Mouse (Mus musculus) neural tube, embryonic 12.5 days (tissue): ENCODE measurements around the gene Plagl1. TPM values are rescaled to one million over a fixed set of nuclear protein-coding genes. Genes with fewer than 3 reads are reported as not detected.
A peak's percentile ranks its signal among the peaks of the same experiment; 100 is the strongest.

ENCODE experiments used
- ATAC-seq: fragments of 200-750 bp; cut with Nextera tagmentation; 2 replicates; pipeline ENCODE4 v1.8.0; 2017; ENCODE audit warnings: low read depth, mild to moderate bottlenecking, moderate TSS enrichment, moderate library complexity; ENCODE audit not compliant: low FRiP score
- H3K27ac ChIP-seq: fragments of 300-500 bp; sonication (generic); 2 replicates; pipeline ENCODE4 v1.5.1; 2016
- H3K27me3 ChIP-seq: fragments of 300-500 bp; sonication (generic); replicated peaks from 2 replicates; pipeline ENCODE4 v1.6.1; 2016; ENCODE audit warnings: mild to moderate bottlenecking
- H3K36me3 ChIP-seq: fragments of 300-500 bp; sonication (generic); 2 replicates; pipeline ENCODE4 v1.6.1; 2016; ENCODE audit warnings: mild to moderate bottlenecking
- H3K4me1 ChIP-seq: fragments of 300-500 bp; sonication (generic); 2 replicates; pipeline ENCODE4 v1.6.1; 2016
- H3K4me2 ChIP-seq: fragments of 300-500 bp; sonication (generic); replicated peaks from 2 replicates; pipeline ENCODE4 v1.6.1; 2016; ENCODE audit warnings: mild to moderate bottlenecking
- H3K4me3 ChIP-seq: fragments of 300-500 bp; sonication (generic); 2 replicates; pipeline ENCODE4 v1.5.1; 2016
- H3K9ac ChIP-seq: fragments of 300-500 bp; sonication (generic); 2 replicates; pipeline ENCODE4 v1.6.1; 2016; ENCODE audit warnings: mild to moderate bottlenecking
- H3K9me3 ChIP-seq: fragments of 300-500 bp; sonication (generic); 2 replicates; pipeline ENCODE4 v1.6.1; 2016; ENCODE audit warnings: mild to moderate bottlenecking
- WGBS: fragments of 180-500 bp; shearing (Covaris S2); methylation state at CpG from one replicate; pipeline ENCODE4 v1.1.7; 2016; 5-methylcytosine and 5-hydroxymethylcytosine counted together
- polyA plus RNA-seq: library from polyadenylated mRNA; unstranded; fragments of >200 nt; fragmentation: Nextera tagmentation; extraction: Ambion mirVana; gene quantifications from 2 replicates; pipeline ENCODE4 v1.2.1, GENCODE M21; 2016

The Plagl1 gene
- polyA plus RNA-seq, 1 experiment from 2014 or later: 83.7 TPM

GRCm38 (mm10) chr10:13098895-13099294, 38.6 kb downstream of the Plagl1 start:
- Histone ChIP-seq H3K4me3 (no peak overlapping the region), H3K4me1 (no peaks in the 10 kb centered on the region), H3K9me3 (no peaks in the 10 kb centered on the region), H3K27ac (no peak overlapping the region), H3K9ac (no peak overlapping the region), H3K36me3 (no peaks in the 10 kb centered on the region), H3K4me2 (no peak overlapping the region), H3K27me3 (no peaks in the 10 kb centered on the region)
- ATAC-seq: no peak
- 86% methylated on average over 1 of the region's 1 CpGs for WGBS

DNA sequence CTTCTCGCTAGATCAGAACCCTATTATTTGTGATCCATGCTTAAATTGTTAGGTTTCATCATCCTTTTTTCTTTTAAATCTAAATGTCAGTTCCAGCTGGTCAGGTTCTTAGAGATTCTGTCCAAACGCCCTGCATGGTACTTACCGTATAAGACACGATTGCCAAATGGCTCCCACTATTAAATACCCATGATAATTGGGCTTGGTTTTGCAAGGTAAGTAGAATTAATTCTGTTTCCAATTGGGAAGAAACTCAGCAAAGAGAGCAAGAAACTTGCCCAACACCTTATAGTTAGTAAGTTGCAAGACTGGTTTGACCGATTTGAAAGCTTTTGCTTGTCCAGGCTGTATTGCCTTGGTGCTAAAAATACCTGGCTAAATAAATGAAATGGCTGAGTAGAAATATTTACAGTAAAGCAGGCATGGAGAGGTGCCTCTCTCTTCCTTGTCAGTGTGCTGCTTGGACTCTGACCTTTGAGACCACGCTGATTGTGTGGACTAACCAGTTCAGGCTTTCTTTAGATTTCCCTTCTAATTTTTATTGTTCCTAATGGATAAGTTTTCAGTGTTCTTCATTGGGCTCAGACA, 39.9 kb downstream of the Plagl1 start:
- Histone ChIP-seq H3K4me2 (no peak overlapping the region), H3K27me3 (no peaks in the 10 kb centered on the region), H3K36me3 (no peaks in the 10 kb centered on the region), H3K4me3 (no peak overlapping the region), H3K27ac (no peak overlapping the region), H3K4me1 (no peaks in the 10 kb centered on the region), H3K9ac (no peak overlapping the region), H3K9me3 (no peaks in the 10 kb centered on the region)
- WGBS: 88% methylated on average over 6 of the region's 6 CpGs
- no peak for ATAC-seq

GRCm38 (mm10) chr10:13102360-13102759, 42.1 kb downstream of the Plagl1 start:
- Histone ChIP-seq H3K4me3 (no peak overlapping the region), H3K4me1 (0 out of 2 replicates have a peak, but pooled peaks cover 2% of the 10 kb centered on the region), H3K36me3 (no peaks in the 10 kb centered on the region), H3K9ac (no peak overlapping the region), H3K9me3 (no peaks in the 10 kb centered on the region), H3K4me2 (no peak overlapping the region), H3K27ac (no peak overlapping the region), H3K27me3 (no peaks in the 10 kb centered on the region)
- WGBS: 73% methylated on average over 4 of the region's 4 CpGs
- ATAC-seq: no peak

GRCm38 (mm10) chr10:13103838-13104237, 43.5 kb downstream of the Plagl1 start:
- Histone ChIP-seq H3K4me1 (peaks cover 14% of the 10 kb centered on the region; the same call in 1 of the 2 replicates), H3K36me3 (no peaks in the 10 kb centered on the region), H3K4me3 (no peak overlapping the region), H3K9ac (no peak overlapping the region), H3K9me3 (no peaks in the 10 kb centered on the region), H3K27ac (no peak overlapping the region), H3K27me3 (no peaks in the 10 kb centered on the region), H3K4me2 (no peak overlapping the region)
- WGBS: 75% methylated on average over 4 of the region's 4 CpGs
- no peak for ATAC-seq

GRCm38 (mm10) chr10:13106909-13107624, 46.8 kb downstream of the Plagl1 start:
- no peaks in the 10 kb centered on the region for H3K36me3 ChIP-seq
- H3K4me1 ChIP-seq: peaks cover 25% of the 10 kb centered on the region

DNA sequence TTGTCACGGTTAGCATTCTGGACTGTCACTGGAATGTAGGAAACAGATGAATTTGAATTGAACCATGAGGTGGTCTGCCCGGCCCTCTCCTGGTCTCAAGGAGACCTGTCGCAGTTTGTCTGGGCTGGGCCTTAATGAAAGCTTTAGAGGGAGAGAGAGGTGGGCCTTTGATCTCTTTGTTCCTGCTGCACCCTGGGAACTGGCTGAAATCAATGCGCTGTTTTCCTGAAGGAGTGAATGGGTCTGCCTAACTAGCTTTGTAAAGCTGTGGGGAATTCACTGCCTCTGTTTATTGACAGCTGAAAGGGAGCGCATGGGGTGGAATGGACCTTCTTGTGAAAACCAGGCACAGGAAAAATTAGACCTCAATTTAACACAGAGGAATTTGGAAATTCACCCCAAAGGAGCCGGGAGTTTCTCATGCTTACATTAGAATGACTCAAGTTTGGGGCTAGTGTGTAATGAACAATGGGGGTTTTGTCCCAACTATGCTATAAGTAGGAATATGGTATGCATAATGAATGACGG, 47.8 kb downstream of the Plagl1 start:
- Histone ChIP-seq H3K27me3 (no peaks in the 10 kb centered on the region), H3K27ac (0 out of 2 replicates have a peak overlapping the region, but pooled peaks have one; percentile 0), H3K36me3 (no peaks in the 10 kb centered on the region), H3K4me1 (peaks cover 33% of the 10 kb centered on the region), H3K9ac (no peak overlapping the region; the same call in 1 of the 2 replicates), H3K9me3 (no peaks in the 10 kb centered on the region), H3K4me3 (no peak overlapping the region), H3K4me2 (no peak overlapping the region)
- WGBS: 3% methylated on average over 7 of the region's 7 CpGs
- peak; percentile 92 for ATAC-seq

More at GRCm38 (mm10) chr10:13106909-13107624, 46.8 kb downstream of the Plagl1 start:
- Histone ChIP-seq H3K9me3 (no peaks in the 10 kb centered on the region), H3K27me3 (no peaks in the 10 kb centered on the region), H3K4me2 (no peak overlapping the region), H3K4me3 (no peak overlapping the region), H3K9ac (no peak overlapping the region), H3K27ac (no peak overlapping the region)
- ATAC-seq: no peak
- WGBS: 46% methylated on average over 9 of the region's 9 CpGs

- peaks cover 40% of the 10 kb centered on the region for H3K4me1 ChIP-seq
- H3K36me3 ChIP-seq: no peaks in the 10 kb centered on the region
- H3K27ac ChIP-seq: no peak overlapping the region
- ATAC-seq: peak; percentile 45; the same call in 1 of the 2 replicates
- H3K9ac ChIP-seq: no peak overlapping the region
- no peak overlapping the region for H3K4me3 ChIP-seq
- no peaks in the 10 kb centered on the region for H3K9me3 ChIP-seq
- 17% methylated on average over 4 of the region's 4 CpGs for WGBS
- H3K4me2 ChIP-seq: no peak overlapping the region
- no peaks in the 10 kb centered on the region for H3K27me3 ChIP-seq
These were observed 48.5 kb downstream of the Plagl1 start for GRCm38 (mm10) chr10:13108847-13109246.

GRCm38 (mm10) chr10:13109781-13110180, 49.5 kb downstream of the Plagl1 start:
- 63% methylated on average over 1 of the region's 1 CpGs for whole genome bisulfite sequencing
- Histone ChIP-seq H3K9me3 (no peaks in the 10 kb centered on the region), H3K4me2 (no peak overlapping the region), H3K27me3 (no peaks in the 10 kb centered on the region), H3K4me3 (no peak overlapping the region), H3K9ac (no peak overlapping the region), H3K36me3 (no peaks in the 10 kb centered on the region), H3K4me1 (peaks cover 49% of the 10 kb centered on the region), H3K27ac (no peak overlapping the region)
- ATAC-seq: no peak

DNA sequence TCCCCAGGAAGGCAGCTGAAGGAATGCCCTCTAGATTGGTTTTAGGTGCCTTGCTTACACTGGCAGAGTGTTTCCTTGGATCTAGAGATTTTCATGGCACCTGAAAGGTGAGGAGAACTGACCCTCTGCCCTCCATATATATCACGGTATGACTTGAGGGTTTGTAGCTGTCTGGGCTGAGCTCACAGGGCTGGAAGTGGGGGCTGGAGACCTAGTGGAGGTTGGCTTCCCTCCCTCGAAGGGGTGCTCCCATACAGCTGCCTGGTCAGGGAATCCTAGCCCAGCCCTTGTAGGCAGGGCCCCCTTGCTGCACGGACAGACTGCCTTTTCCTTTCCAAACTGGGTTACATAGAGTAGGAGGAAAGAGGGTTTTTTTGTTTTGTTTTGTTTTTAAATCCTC, 52.5 kb downstream of the Plagl1 start:
- H3K9me3 ChIP-seq: no peaks in the 10 kb centered on the region
- WGBS: 60% methylated on average over 3 of the region's 3 CpGs
- no peak overlapping the region for H3K4me3 ChIP-seq
- H3K27me3 ChIP-seq: no peaks in the 10 kb centered on the region
- no peak overlapping the region for H3K9ac ChIP-seq
- H3K27ac ChIP-seq: no peak overlapping the region
- peaks cover 63% of the 10 kb centered on the region for H3K4me1 ChIP-seq
- no peak overlapping the region for H3K4me2 ChIP-seq
- H3K36me3 ChIP-seq: no peaks in the 10 kb centered on the region
- ATAC-seq: no peak

GRCm38 (mm10) chr10:13113641-13114040, 53.3 kb downstream of the Plagl1 start:
- Histone ChIP-seq H3K4me2 (0 out of 2 replicates have a peak overlapping the region, but pooled peaks have one; percentile 7), H3K4me1 (peaks cover 64% of the 10 kb centered on the region), H3K27me3 (no peaks in the 10 kb centered on the region), H3K36me3 (no peaks in the 10 kb centered on the region), H3K9ac (no peak overlapping the region), H3K9me3 (no peaks in the 10 kb centered on the region), H3K27ac (no peak overlapping the region), H3K4me3 (no peak overlapping the region)
- 70% methylated on average over 4 of the region's 4 CpGs for WGBS
- no peak for ATAC-seq

GRCm38 (mm10) chr10:13115030-13115429, 54.7 kb downstream of the Plagl1 start:
- H3K9me3 ChIP-seq: no peaks in the 10 kb centered on the region
- H3K36me3 ChIP-seq: no peaks in the 10 kb centered on the region
- no peak overlapping the region for H3K9ac ChIP-seq
- peak; percentile 70 for ATAC-seq
- H3K4me1 ChIP-seq: peaks cover 58% of the 10 kb centered on the region
- 0 out of 2 replicates have a peak overlapping the region, but pooled peaks have one; percentile 26 for H3K27ac ChIP-seq
- no peaks in the 10 kb centered on the region for H3K27me3 ChIP-seq
- 27% methylated on average over 4 of the region's 4 CpGs for WGBS
- H3K4me2 ChIP-seq: peak overlapping the region; percentile 27; the same call in 1 of the 2 replicates
- H3K4me3 ChIP-seq: no peak overlapping the region
